Mouse (Mus musculus) gastrocnemius, adult 18-20 months (tissue): ENCODE data around the gene Fbxw11. TPM values are rescaled to one million over a fixed set of nuclear protein-coding genes. Genes with fewer than 3 reads are reported as not detected.
"Not testable (repeated sequence)": the region's sequence is repeated elsewhere in the genome, so short reads cannot be mapped to it uniquely, and the experiment has no call there.

Experiments
- DNase-seq: peaks from one replicate; pipeline ENCODE4 v3.0.0; 2021; ENCODE audit warnings: low spot score
- long read RNA-seq, 2 experiments: library from polyadenylated mRNA; stranded (forward); transcript quantifications; one replicate each; pipeline ENCODE4 v2.0.0; 2021
- total RNA-seq, 2 experiments: library from RNA; stranded (reverse); gene quantifications; 2 replicates each; pipeline ENCODE4 v1.2.3; 2021

The Fbxw11 gene
- 10 to 100 TPM; 55.5 to 66.3 TPM for total RNA-seq
- long read RNA-seq, experiment 1, full-length matches to known transcripts, result 21 of 63 reads
- long read RNA-seq, experiment 1, partial matches to known transcripts, result 6 of 63 reads
- long read RNA-seq, experiment 1, other reads (novel, unspliced or antisense), result 36 of 63 reads
- long read RNA-seq, experiment 2, full-length matches to known transcripts, result 21 of 57 reads
- long read RNA-seq, experiment 2, partial matches to known transcripts, result 12 of 57 reads
- long read RNA-seq, experiment 2, other reads (novel, unspliced or antisense), result 24 of 57 reads

DNA sequence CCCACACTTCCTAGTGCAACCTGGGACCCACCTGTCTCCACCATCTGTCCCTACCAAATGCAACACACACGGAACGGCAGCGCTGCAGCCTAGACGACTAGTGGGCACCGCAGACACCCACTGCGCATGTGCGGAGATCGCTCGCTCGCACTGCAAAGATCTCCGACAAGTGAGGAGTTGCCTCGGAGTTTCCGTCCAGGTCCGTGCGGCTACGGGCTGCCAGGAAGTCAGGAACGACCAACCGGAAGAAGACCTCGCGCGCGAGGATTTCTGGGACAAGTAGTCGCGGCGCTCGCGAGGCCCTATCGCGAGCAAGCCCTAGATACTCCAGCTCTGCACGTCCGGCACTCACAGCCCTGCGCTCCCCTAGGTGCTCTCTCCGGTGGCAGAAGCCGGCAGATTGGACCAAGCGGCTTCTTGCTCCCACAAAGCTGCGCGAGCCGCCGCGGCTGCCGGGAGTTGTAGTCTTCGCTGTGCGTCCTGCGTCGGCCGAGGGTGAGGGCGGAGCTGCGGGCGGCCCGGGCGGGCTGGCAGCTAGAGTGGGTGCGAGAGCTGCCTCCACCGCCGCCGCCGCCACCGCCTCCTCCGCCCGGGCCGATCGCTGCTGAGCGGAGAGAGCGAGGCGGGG, at the start of gene Fbxw11:
Fbxw11 (plus strand) TSS at position 476 of the 628 bp plus-strand sequence.
- DNase-seq, result peak; percentile 94

DNA sequence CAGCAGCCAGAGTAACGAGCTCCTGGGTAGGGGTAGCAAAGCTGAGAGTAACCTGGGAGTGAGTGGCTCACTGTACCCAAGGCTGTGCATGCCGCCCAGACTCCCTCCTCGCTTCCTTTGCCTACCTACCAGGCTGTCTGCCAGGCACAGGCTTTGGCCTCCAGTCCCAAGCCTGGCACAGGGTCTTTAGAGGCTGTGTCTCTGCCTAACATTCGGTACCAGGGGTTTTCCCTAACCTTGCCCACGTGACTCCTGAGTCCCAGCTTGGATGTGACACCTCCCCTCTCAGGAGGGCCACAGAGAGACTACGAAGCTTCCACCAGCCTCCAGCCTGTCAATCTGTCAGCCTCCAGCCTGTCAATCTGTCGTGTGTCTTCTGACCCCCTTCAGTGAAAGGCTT, 49.4 kb upstream of the Fbxw11 start:
- no peak for DNase-seq

DNA sequence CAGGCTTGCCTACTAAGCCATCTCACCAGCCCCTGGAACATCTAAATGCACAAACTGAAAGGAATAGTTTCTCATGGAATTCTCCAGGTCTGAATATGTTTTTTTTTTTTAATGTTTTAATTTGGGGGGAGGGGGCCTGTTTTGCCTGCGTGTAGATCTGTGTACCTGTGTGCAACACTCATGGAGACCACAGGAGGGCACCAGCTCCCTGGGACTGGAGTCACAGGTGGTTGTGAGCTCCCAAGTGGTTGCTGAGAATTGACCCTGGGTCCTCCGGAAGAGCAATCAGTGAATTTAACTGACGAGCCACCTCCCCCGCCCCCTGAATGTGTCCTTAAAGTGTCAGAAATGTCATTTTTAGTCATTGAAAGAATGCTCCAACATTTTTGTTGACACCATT, 48.4 kb upstream of the Fbxw11 start:
- no peak for DNase-seq

DNA sequence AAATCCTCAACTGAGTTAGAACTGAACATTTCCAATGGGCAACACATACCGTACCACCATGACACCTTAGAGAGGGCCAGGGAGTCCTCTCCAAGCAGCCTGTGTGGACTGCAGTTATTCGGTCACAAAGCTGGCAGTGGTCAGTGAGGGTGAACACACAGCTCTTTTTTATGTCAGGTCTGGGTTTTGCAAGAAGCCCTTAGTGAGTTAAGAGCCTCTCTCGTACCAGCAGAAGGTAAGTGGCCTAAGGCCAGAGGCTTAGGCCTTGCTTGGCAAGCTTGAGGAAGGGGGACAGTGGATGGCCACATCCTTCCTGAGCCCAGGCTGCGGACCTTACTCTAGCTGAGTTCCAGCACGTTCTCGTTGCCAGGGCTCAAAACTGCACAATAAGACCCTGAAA, 42.2 kb upstream of the Fbxw11 start:
- DNase-seq, result no peak

DNA sequence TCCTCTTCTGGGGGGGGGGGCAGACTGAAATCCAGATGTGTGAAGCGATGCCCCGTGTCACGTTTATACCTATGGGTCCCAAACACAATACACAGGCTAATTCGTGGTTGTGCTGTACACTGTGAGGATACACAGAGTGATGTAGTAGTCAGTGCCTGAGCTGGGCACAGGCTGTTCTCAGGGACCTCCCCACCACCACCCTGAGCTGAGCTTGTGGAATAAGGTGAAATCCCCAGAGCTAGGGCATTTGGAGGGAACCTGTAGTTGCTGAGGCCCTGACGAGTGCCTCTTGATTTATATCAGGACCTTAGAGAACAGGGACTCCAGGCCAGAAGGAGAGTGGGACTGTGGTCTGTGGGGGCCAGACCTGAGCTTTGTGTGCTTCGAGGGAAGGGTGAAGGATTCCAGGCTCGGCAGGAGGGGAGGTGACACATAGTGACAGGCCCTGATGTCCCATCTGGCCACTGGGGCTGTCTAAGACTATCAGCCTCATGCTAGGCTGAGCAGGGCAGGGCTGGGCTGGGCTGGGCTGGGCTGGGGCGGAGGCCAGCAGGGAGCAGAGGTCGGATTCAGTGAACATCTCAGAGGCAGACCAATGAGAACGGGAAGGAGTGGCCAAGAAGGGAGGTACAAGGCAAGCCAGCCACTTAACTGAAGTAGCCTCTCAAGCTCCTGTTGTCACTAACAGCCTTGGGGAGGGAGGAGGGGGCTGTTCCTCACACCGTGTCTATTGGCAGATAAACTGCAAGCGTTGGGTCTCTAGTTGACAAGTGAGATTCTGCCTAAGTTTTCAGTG, 40.8 kb upstream of the Fbxw11 start:
- DNase-seq, result no peak

DNA sequence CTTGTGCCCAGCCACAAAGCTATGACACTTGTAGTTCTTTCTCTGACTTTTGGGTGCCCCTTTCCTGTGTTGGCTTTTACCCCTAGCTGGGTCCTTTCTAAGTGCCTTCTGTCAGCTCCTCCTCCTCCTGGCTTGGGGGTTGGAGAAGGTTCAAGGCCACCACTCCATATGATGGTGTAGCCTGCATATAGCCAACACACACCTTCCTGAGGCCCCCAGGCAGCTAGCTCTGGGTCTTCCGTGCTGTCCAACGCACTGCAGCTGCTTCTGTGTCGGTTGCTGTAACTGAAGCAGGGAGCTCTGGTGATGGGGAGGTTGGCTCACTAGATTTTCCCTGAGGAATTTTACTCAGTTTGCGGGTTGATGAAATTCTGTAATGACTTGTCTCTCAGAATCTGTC, 37.9 kb upstream of the Fbxw11 start:
- no peak for DNase-seq

DNA sequence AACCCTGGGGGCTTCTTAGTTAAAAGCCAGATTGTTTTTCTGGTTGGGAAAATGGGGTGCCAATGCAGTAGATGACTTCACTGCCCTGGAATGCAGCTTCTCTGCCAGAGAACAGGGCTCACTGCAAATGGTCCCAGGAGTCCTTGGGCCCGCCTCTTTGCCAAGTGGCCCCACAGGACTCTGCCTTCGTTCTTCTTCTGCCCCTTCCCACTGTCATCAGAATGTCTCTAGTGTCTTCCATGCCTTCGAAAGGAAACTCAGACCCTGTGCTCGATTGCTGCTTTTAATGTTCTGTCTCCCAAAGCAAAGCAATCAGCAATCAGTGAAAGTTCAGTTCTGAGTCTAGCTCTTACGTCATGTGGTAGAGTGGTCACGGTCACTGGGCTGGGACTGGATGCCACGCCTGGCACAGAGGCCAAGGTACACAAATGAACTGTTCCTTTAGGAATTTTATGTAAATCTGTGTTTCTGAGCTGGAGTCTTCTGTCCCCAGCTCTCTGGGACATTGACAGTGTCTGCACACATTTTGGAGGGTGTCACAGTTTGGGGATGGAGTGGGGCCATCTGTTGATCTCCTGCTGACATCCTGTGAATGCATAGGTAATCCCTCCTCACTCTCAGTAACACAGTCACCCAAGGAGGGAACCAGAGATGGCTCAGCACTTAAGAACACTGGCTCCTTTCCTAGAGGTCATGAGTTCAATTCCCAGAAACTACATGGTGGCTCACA, 37.2 kb upstream of the Fbxw11 start:
- DNase-seq, result peak; percentile 77

DNA sequence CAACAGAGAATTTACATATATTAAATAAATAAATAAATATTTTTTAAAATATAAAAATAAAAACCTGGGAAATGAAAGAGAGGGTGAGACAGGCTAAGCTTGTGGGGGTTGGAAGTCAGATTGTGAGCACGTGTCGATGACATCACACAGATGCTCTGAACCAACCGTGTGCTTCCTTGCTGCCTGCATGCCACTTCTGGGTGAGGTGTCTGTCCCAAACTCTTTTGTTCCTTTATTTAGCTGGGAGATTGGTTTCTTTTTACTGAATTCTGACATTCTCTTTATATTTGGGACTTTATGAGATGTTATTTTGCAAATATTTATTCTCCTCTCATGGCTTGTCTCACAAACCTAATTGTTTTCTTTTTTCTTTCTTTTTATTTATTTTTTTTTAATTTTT, 36.6 kb upstream of the Fbxw11 start:
- DNase-seq, result no peak

DNA sequence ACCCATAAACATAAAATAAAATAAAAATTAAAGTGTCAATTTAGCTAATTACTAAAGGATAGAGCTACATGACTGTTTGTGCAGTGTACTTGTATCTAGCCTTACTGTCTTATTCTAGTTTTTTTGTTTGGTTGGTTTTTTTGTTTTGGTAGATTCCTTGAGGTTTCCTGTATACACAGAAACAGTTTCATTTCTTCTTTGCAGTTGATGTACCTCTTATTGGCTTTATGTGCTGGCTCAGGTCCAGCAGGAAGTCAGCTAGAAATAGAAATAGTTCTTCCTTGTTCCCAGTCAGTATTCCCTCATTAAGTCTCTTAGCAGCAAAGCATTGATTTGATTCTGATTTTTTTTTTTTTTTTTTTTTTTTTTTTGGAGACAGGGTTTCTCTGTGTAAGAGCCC, 35.2 kb upstream of the Fbxw11 start:
- no peak for DNase-seq

DNA sequence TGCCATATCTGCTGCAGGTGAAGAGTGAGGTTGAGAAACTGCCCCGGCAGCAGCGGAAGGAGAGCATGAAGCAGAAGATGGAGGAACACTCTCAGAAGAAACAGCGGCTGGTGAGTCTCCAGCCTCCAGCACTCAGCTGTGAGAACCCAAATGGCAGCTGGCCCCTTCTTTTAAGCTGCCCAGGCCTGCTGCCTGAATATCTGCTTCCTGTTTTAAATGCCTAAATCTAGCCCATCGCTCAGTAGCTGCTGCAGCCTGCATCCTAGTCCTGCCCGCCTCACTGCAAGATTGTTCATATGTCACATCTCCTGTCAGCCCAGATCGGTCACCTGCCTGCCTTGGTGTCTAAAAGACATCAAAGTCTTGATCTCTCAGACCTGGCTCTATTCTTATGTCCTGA, 31.9 kb upstream of the Fbxw11 start:
- no peak for DNase-seq

DNA sequence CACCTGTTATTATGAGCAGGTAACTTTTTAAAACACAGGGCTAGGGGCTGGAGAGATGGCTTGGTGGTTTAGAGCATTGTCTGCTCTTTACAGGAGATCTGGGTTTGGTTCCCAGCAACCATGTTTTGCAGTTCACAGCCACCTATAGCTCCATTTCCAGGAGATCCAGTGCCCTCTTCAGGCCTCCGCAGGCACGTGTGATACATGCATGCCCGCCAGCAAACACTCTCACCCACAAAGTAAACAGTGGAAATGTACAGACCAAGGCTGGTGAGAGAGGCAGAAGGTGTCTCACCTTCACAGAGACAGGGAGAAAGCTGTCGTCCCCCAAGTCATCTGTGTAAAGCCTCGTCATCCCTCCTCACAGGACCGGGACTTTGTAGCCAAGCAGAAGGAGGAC, 30.2 kb upstream of the Fbxw11 start:
- DNase-seq, result no peak

DNA sequence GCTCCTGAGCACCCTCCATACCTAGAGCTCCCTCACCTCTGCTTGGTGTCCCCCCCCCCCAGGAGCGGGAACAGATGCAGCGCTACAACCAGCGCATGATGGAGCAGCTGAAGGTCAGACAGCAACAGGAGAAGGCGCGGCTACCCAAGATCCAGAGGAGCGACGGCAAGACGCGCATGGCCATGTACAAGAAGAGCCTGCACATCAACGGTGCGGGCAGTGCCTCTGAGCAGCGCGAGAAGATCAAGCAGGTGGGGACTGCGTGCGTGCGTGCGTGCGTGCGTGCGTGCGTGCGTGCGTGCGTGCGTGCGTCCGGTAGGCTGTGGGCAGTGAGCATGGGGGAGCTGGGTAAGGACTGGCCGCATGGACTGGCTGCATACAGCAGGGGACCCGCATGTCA, 28.1 kb upstream of the Fbxw11 start:
- DNase-seq, result no peak

DNA sequence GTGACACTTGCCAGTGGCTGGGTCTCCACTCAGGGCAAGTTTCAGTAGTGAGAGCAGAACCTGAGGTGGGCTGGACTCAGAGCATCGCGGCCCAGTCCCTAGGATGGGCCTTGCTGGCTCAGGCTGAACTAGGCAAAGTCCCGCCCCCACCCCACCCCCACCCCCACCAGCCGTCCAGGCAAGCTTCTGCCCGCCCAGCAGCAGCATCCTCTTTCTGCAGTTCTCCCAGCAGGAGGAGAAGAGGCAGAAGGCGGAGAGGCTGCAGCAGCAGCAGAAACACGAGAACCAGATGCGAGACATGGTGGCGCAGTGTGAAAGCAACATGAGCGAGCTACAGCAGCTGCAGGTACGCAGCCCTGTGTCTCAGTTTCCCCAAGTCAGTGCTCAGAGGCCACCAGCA, 27.0 kb upstream of the Fbxw11 start:
- DNase-seq, result no peak

DNA sequence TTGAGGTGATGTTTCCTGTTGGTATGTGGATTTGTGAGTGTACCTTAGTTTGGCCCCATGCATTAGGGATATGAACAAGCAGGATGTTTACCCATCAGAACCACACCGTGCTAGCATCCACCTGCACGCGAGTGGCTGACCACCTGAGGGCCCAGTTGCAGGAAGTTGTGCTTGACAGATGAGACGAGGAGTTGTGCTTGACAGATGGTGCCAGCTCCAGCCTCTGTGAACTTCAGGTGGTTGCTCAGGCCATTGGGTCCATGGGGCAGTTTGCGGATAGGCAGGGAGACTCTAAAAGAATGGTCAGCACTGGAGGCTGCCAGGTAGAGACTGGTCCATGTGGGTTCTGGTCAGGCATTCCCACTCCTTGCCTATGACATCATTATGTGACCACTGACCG, 26.4 kb upstream of the Fbxw11 start:
- DNase-seq, result no peak

DNA sequence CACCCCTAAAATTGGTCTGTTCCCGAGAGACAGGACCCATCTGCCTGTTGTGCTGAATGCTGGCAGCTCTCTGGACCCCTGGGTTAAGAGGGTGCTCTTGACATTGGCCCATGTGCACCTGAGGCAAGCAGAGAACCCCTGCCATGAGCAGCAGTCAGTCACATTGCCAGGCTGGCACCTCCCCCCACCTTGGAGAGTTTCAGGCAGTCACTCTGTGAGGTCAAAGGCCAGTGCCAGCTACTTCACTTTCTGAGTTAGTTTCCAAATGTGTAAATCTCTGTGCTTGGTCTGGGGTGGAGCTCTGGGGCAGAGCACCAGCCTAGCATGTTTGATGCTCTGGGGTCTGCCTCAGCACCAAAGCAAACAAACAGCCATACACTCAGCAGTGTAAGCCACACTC, 24.5 kb upstream of the Fbxw11 start:
- DNase-seq, result no peak

DNA sequence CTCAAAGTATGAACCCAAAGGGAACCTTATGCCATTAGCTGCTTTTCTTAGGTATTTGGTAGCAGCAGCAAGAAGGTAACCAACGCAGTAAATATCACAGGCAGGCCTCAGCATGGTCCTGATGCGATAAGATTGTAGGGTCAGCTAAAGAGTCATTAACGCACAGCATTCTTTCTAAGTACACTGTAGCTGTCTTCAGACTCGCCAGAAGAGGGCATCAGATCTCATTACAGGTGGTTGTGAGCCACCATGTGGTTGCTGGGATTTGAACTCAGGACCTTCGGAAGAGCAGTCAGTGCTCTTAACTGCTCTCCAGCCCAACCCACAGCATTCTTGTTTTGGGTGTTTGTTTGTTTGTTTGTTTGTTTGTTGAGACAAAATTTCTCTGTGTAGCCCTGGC, 23.9 kb upstream of the Fbxw11 start:
- DNase-seq, result not testable (repeated sequence)

DNA sequence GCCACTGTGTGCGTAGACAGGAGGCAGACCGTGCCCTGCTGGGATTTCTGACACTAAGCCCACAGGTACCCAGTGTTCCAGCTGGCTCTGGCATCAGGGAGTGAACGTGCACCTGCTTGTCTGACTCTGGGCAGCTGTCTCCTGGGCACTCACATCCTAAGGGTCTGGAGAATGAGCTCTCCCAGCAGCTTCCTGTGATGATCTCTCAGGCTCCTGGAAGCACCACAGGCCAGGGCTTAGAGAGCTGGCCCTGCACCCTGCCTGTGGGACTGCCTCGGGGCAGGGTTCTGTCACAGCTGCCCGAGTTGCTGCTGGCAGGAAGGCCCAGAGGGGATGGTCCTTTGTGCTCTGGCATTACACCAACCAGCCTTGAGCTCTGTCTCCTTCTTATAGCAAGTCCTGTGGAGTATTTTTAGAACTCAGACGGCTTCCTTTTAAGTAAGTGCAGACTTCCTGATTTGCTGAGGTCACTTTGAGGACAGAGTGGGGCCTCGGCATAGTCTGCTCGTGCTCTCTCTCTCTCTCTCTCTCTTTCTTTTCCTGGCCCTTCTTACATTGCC, 23.2 kb upstream of the Fbxw11 start:
- DNase-seq, result peak; percentile 77

DNA sequence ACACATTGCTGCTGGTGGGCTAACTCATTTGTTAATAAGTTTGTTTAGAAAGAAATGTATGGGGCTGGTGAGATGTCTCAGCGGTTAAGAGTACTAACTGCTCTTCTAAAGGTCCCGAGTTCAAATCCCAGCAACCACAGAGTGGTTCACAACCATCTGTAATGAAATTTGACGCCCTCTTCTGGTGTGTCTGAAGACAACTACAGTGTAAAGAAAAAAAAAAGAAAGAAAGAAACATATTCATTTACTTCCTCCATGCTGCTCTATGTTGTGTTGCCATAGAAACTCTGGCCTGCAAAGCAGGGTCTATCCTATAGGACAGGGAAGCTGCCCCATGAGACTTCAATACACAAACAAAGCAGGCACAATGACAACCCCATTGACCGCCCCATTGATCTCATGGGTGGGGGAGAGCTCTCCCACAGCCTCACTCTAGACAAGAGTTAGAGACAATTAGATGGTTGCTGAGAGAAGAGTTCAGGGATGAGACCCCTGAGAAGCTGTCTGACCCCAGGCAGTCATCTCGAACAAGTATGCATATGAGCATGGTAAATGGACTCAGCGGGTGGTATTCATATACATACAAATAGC, 22.6 kb upstream of the Fbxw11 start:
- DNase-seq, result no peak

DNA sequence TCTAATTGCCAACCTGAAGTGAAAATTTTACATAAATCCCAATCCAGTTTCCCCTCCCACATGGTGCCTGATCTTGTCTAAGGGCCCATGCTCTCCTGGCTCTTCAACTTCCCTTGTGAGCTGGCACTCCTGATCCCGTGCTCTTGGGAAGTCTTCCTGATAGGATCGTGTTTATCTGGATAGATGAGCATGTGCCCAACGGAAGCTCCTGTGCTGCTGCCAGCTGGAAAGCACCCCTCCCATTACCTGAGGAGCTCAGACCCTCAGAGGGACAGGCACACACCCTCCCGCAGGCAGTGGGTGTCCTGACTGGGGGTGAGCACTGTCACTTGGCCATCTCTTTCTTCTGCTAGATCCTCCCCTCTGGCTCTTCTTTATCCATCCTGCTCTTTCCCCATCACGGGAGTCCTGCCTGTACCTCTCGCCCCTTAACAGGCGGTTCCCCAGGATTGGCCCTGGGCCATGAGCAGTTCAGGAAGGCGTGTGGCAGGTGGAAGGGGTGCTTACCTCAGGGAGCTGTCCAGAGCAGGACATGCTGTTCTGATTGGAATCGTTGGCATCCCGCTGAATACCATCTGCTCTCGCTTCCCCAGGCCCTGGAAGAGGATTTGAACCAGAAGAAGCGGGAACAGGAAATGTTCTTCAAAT, 20.6 kb upstream of the Fbxw11 start:
- DNase-seq, result no peak

DNA sequence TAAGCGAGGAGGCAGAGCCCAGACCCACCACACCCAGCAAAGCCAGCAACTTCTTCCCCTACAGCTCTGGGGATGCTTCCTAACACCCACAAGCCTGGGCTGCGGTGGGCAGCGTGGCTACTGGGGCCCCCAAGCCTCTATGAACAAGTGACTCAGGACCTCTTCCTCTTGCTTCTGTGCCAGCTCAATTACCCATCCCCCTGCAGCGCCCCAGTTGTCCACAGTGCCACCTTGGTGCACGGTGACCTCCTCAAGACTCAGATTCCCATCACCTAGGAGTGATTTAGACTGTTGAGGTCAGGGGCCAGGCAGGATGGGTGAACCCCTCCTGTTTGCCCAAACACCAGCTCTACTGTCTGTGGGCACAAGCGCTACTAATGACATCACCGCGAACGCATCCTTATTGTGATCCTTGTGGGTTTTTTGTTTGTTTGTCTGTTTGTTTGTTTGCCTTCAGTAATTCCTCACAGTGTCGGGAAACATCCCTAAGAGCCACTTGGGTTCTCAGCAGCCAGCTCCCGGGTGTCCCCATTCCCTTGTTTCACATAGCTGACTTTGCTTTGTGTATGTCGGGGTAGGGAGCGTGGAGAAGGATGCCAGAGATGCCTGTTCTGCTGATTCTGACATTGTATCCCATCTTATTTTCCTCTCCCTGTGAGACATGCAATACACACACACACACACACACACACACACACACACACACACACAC, 19.9 kb upstream of the Fbxw11 start:
- no peak for DNase-seq
